Comparison of ENCODE assay signal across 8 mouse cellular contexts in the genomic region with DNA sequence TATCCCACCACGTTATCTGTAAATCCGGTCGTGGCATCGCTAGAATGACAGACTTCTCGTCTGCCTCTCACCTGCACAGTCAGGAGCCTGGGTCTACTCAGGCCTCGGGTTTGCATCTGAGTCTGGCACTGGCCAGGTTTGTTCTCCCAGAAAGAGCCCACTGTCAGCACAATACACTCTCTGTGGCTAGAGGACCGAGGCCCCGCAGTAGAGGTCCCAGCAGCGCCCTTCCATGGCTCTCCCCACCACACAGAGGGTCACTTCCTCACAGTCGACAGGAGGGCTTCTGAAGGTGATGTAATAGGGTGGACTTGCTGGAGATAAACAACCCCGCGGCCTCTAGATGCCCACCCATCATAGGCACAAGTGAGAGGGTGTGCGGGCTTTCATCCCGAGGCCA. TPM values are rescaled to one million over a fixed set of nuclear protein-coding genes. Genes with fewer than 3 reads are reported as not detected.
A peak's percentile ranks its signal among the peaks of the same experiment; 100 is the strongest.
DNase-seq lines count a peak whose midpoint lies in the region; ATAC-seq lines count a peak whose summit lies in the region.

No protein-coding gene starts in this region.

- ATAC-seq in heart, embryonic 16.5 days (replicated peaks; ENCODE audit: extremely low read depth, insufficient read depth, low FRiP score) = peak; percentile 40; the same call in 1 of the 2 replicates
- peak; percentile 16; the same call in 1 of the 2 replicates for ATAC-seq in common myeloid progenitor, adult 5-6 weeks (replicated peaks; ENCODE audit: low read depth, poor library complexity, severe bottlenecking)
- no peak; the same call in 1 of the 2 replicates for ATAC-seq in hindbrain, embryonic 15.5 days (ENCODE audit: low FRiP score, low read depth)
- peak; percentile 27; the same call in 1 of the 2 replicates for ATAC-seq in midbrain, embryonic 13.5 days

- no peaks in the 10 kb centered on the region for H3K36me3 ChIP-seq in heart, embryonic 16.5 days (ENCODE audit: control insufficient read depth, insufficient read depth)
- no peaks in the 10 kb centered on the region for H3K36me3 ChIP-seq in hindbrain, embryonic 15.5 days
- H3K36me3 ChIP-seq in midbrain, embryonic 13.5 days = no peaks in the 10 kb centered on the region

- H3K9ac ChIP-seq in heart, embryonic 16.5 days (ENCODE audit: low read length) = peak overlapping the region; percentile 52
- no peak overlapping the region for H3K9ac ChIP-seq in hindbrain, embryonic 15.5 days
- H3K9ac ChIP-seq in midbrain, embryonic 13.5 days (replicated peaks) = no peak overlapping the region; the same call in 1 of the 2 replicates

- DNase-seq in heart, adult 18-20 months = no peak
- no peak for DNase-seq in B cell, adult 2 months
- no peak for DNase-seq in thymus, postnatal 14 days
- DNase-seq in embryo, embryonic 9.5 days (ENCODE audit: extremely low spot score) = no peak

- H3K4me1 ChIP-seq in heart, embryonic 16.5 days (ENCODE audit: control insufficient read depth, insufficient read depth, low read length) = peaks cover 5% of the 10 kb centered on the region
- peaks cover 5% of the 10 kb centered on the region; the same call in 1 of the 2 replicates for H3K4me1 ChIP-seq in hindbrain, embryonic 15.5 days (replicated peaks)
- H3K4me1 ChIP-seq in midbrain, embryonic 13.5 days (replicated peaks) = peaks cover 4% of the 10 kb centered on the region; the same call in 1 of the 2 replicates

- 44% methylated on average over 14 of the region's 14 CpGs for WGBS in heart, embryonic 16.5 days
- WGBS in hindbrain, embryonic 15.5 days = 57% methylated on average over 14 of the region's 14 CpGs
- 62% methylated on average over 14 of the region's 14 CpGs for WGBS in midbrain, embryonic 13.5 days

- peak overlapping the region; percentile 66 for H3K4me2 ChIP-seq in heart, embryonic 16.5 days (ENCODE audit: low read depth, low read length)
- peak overlapping the region; percentile 37 for H3K4me2 ChIP-seq in hindbrain, embryonic 15.5 days
- peak overlapping the region; percentile 36 for H3K4me2 ChIP-seq in midbrain, embryonic 13.5 days (replicated peaks)

- H3K4me3 ChIP-seq in heart, embryonic 16.5 days (ENCODE audit: low read length) = peak overlapping the region; percentile 38
- H3K4me3 ChIP-seq in hindbrain, embryonic 15.5 days = no peak overlapping the region
- H3K4me3 ChIP-seq in midbrain, embryonic 13.5 days (replicated peaks) = no peak overlapping the region

- no peaks in the 10 kb centered on the region for H3K27me3 ChIP-seq in heart, embryonic 16.5 days (ENCODE audit: control insufficient read depth, insufficient read depth, low read length)
- H3K27me3 ChIP-seq in hindbrain, embryonic 15.5 days = no peaks in the 10 kb centered on the region
- H3K27me3 ChIP-seq in midbrain, embryonic 13.5 days = no peaks in the 10 kb centered on the region

- H3K27ac ChIP-seq in heart, embryonic 16.5 days (ENCODE audit: low read length) = no peak overlapping the region
- H3K27ac ChIP-seq in hindbrain, embryonic 15.5 days (replicated peaks) = no peak overlapping the region
- no peak overlapping the region for H3K27ac ChIP-seq in midbrain, embryonic 13.5 days

- peaks cover 3% of the 10 kb centered on the region; the same call in 1 of the 2 replicates for H3K9me3 ChIP-seq in heart, embryonic 16.5 days (replicated peaks; ENCODE audit: control insufficient read depth, low read length)
- no peaks in the 10 kb centered on the region for H3K9me3 ChIP-seq in hindbrain, embryonic 15.5 days
- no peaks in the 10 kb centered on the region for H3K9me3 ChIP-seq in midbrain, embryonic 13.5 days

RNA-seq across cellular contexts. Expression of a gene that starts 7.3 kb away (rescaled TPM):
- 97.7 and 107 TPM in 2 replicates for polyA plus RNA-seq in heart, embryonic 16.5 days (2015; fragmentation: Nextera tagmentation; extraction: Ambion mirVana)
- 10 to 100 TPM; 38.6 to 43.6 TPM for total RNA-seq in heart, adult 18-20 months (2021)
- total RNA-seq in common myeloid progenitor, adult 5-6 weeks (2017) = 8.6 and 10.8 TPM in 2 replicates
- polyA plus RNA-seq in hindbrain, embryonic 15.5 days (2015; fragmentation: Nextera tagmentation; extraction: Ambion mirVana) = 27.0 and 29.2 TPM in 2 replicates
- 20.7 and 23.0 TPM in 2 replicates for polyA plus RNA-seq in midbrain, embryonic 13.5 days (2015; fragmentation: Nextera tagmentation; extraction: Ambion mirVana)

RNA-seq across cellular contexts. Expression of a gene that starts 38.3 kb away (rescaled TPM):
- polyA plus RNA-seq in heart, embryonic 16.5 days (2015; fragmentation: Nextera tagmentation; extraction: Ambion mirVana) = 14.0 and 15.7 TPM in 2 replicates
- 1 to 10 TPM; 3.7 to 4.1 TPM for total RNA-seq in heart, adult 18-20 months (2021)
- 11.5 and 16.9 TPM in 2 replicates for total RNA-seq in common myeloid progenitor, adult 5-6 weeks (2017)
- 39.6 and 41.7 TPM in 2 replicates for polyA plus RNA-seq in hindbrain, embryonic 15.5 days (2015; fragmentation: Nextera tagmentation; extraction: Ambion mirVana)
- 52.1 and 54.8 TPM in 2 replicates for polyA plus RNA-seq in midbrain, embryonic 13.5 days (2015; fragmentation: Nextera tagmentation; extraction: Ambion mirVana)

RNA-seq across cellular contexts. Expression of a gene that starts 44.5 kb away (rescaled TPM):
- polyA plus RNA-seq in heart, embryonic 16.5 days (2015; fragmentation: Nextera tagmentation; extraction: Ambion mirVana) = 80.2 and 90.4 TPM in 2 replicates
- 10 to 100 TPM; 14.5 to 20.7 TPM for total RNA-seq in heart, adult 18-20 months (2021)
- total RNA-seq in common myeloid progenitor, adult 5-6 weeks (2017) = 57.6 and 66.8 TPM in 2 replicates
- polyA plus RNA-seq in hindbrain, embryonic 15.5 days (2015; fragmentation: Nextera tagmentation; extraction: Ambion mirVana) = 33.9 and 36.7 TPM in 2 replicates
- 36.7 and 37.3 TPM in 2 replicates for polyA plus RNA-seq in midbrain, embryonic 13.5 days (2015; fragmentation: Nextera tagmentation; extraction: Ambion mirVana)
